Mouse (Mus musculus): ENCODE data around the gene Themis. TPM values are rescaled to one million over a fixed set of nuclear protein-coding genes. Genes with fewer than 3 reads are reported as not detected.

Gene Themis
- not detected in 2 replicates for polyA plus RNA-seq (2016; fragmentation: Nextera tagmentation; extraction: Ambion mirVana)

- H3K27me3 ChIP-seq (ENCODE audit: low read depth, poor library complexity, severe bottlenecking): no peaks in the 10 kb centered on the region
- no peak for DNase-seq (ENCODE audit: low spot score)
- no peaks in the 10 kb centered on the region for H3K36me3 ChIP-seq
- H3K4me3 ChIP-seq: no peak within 1 kb of the TSS
- H3K4me1 ChIP-seq: no peaks in the 10 kb centered on the region
- no peak within 1 kb of the TSS for H3K27ac ChIP-seq (replicated peaks)
- 69% methylated on average over 5 of the region's 5 CpGs for WGBS
- H3K9me3 ChIP-seq (replicated peaks): no peaks in the 10 kb centered on the region
Measured at GRCm38 (mm10) chr10:28668261-28668660, at the start of gene Themis. Gene Themis (plus strand): TSS chr10:28668360.

DNA sequence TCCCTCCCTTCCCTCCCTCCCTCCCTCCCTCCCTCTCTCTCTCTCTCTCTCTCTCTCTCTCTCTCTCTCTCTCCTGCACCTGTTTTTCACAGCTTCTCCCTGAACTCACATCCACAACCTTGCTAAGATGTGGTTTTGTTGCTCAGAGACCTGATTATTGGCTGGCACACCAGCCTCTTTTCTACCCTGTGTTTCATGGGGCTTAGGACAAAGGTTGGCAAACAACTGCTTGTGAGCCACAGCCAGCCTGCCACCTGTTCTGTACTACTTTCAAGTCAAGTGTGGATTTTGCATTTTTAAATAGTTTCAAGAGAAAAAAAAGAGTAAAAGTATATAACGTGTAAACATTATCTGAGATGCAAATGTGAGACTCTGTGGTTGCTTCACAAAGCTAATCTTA lies 48.7 kb upstream of the Themis start:
- 89% methylated on average over 1 of the region's 1 CpGs for WGBS
- H3K27me3 ChIP-seq (ENCODE audit: low read depth, poor library complexity, severe bottlenecking): no peaks in the 10 kb centered on the region
- H3K36me3 ChIP-seq: no peaks in the 10 kb centered on the region
- no peak overlapping the region for H3K4me3 ChIP-seq
- H3K27ac ChIP-seq (replicated peaks): no peak overlapping the region
- H3K4me1 ChIP-seq: no peaks in the 10 kb centered on the region
- no peak for DNase-seq (ENCODE audit: low spot score)
- H3K9me3 ChIP-seq (replicated peaks): no peaks in the 10 kb centered on the region

DNA sequence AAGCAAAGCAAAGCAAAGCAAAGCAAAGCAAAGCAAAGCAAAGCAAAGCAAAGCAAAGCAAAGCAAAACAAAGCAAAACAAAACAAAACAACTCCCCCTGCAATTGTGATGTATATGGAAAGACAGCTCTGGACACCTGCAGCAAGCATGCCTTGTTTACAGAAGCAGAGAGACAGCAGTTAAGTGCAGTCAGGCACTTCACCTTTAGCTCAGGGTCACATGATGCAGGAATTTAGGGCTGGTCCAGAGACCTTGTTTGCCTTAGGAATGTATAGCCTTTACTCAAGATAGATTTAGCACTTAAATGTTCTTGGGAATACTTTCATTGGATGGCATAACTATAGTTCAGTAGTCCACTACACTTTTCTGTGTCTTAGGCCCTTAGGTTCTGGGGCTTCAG lies 32.1 kb upstream of the Themis start:
- Histone ChIP-seq H3K4me3 (no peak overlapping the region), H3K36me3 (no peaks in the 10 kb centered on the region), H3K27ac (replicated peaks) (no peak overlapping the region), H3K27me3 (ENCODE audit: low read depth, poor library complexity, severe bottlenecking) (no peaks in the 10 kb centered on the region), H3K9me3 (replicated peaks) (no peaks in the 10 kb centered on the region), H3K4me1 (no peaks in the 10 kb centered on the region)
- no peak for DNase-seq (ENCODE audit: low spot score)

- Histone ChIP-seq H3K4me3 (no peak overlapping the region), H3K4me1 (no peaks in the 10 kb centered on the region), H3K27me3 (ENCODE audit: low read depth, poor library complexity, severe bottlenecking) (no peaks in the 10 kb centered on the region), H3K9me3 (replicated peaks) (no peaks in the 10 kb centered on the region), H3K36me3 (no peaks in the 10 kb centered on the region), H3K27ac (replicated peaks) (no peak overlapping the region)
- DNase-seq (ENCODE audit: low spot score): no peak
- WGBS: 95% methylated on average over 2 of the region's 2 CpGs
Measured at GRCm38 (mm10) chr10:28641887-28642286, 26.3 kb upstream of the Themis start.

- no peaks in the 10 kb centered on the region for H3K27me3 ChIP-seq (ENCODE audit: low read depth, poor library complexity, severe bottlenecking)
- no peak overlapping the region for H3K4me3 ChIP-seq
- no peak for DNase-seq (ENCODE audit: low spot score)
- 94% methylated on average over 2 of the region's 2 CpGs for WGBS
- no peak overlapping the region for H3K27ac ChIP-seq (replicated peaks)
- no peaks in the 10 kb centered on the region for H3K4me1 ChIP-seq
- H3K36me3 ChIP-seq: no peaks in the 10 kb centered on the region
- no peaks in the 10 kb centered on the region for H3K9me3 ChIP-seq (replicated peaks)
Measured at GRCm38 (mm10) chr10:28647855-28648254, 20.3 kb upstream of the Themis start.

DNA sequence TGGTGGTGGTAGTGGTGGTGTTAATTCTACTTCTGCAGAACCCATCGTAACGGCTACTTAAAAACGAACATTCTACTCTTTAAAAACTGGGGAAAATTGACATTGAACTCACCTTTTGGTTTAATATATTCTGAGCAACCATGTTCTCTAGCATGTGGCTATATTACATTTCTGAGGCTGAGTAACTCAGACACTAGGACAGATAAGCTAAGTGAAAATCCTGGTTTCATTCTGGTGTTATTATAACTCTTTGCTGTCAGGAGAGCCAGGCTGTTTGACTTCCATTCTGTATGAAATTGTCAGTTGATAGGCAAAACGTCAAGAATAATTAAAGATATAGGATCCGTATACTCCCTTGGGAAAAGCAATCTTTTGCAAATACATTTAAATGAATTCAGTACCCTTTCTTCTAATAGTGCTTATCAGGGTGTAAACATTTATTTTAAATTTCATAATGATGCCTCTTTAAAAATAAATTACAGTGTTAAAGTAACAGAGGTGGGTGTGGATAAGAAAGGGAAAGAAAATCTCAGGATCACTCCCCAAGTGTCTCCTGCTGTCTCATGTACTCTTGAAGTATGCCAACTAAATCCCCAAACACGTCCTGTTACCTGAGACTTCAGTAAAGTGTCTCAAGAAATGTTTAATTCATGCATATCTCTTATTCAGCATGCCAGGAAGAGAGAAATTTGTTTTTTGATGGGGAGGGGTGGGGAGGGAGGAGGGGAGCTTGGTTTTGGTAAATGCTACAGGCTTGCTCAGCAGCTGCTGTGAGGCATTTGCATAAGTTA lies 18.9 kb upstream of the Themis start:
- no peaks in the 10 kb centered on the region for H3K9me3 ChIP-seq (replicated peaks)
- H3K27me3 ChIP-seq (ENCODE audit: low read depth, poor library complexity, severe bottlenecking): no peaks in the 10 kb centered on the region
- no peaks in the 10 kb centered on the region for H3K4me1 ChIP-seq
- H3K4me3 ChIP-seq: no peak overlapping the region
- no peak for DNase-seq (ENCODE audit: low spot score)
- no peaks in the 10 kb centered on the region for H3K36me3 ChIP-seq
- 77% methylated on average over 6 of the region's 6 CpGs for WGBS
- H3K27ac ChIP-seq (replicated peaks): no peak overlapping the region

DNA sequence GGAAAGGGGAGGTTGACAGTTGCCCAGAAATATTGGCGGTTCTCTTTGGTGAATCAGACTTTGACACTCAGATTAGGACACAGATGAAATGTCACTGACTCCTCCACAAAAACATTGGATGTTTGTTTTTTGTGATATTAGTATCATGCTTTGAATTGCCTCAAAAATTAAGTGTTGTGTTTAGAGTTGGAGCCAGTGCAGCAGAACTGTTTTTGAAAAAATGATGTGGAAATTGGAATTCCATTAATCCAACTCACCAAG lies 18.3 kb upstream of the Themis start:
- no peak overlapping the region for H3K27ac ChIP-seq (replicated peaks)
- H3K36me3 ChIP-seq: no peaks in the 10 kb centered on the region
- WGBS: 33% methylated on average over 1 of the region's 1 CpGs
- H3K4me1 ChIP-seq: no peaks in the 10 kb centered on the region
- H3K27me3 ChIP-seq (ENCODE audit: low read depth, poor library complexity, severe bottlenecking): no peaks in the 10 kb centered on the region
- no peaks in the 10 kb centered on the region for H3K9me3 ChIP-seq (replicated peaks)
- DNase-seq (ENCODE audit: low spot score): no peak
- H3K4me3 ChIP-seq: no peak overlapping the region

- Histone ChIP-seq H3K4me1 (no peaks in the 10 kb centered on the region), H3K27me3 (ENCODE audit: low read depth, poor library complexity, severe bottlenecking) (no peaks in the 10 kb centered on the region), H3K36me3 (no peaks in the 10 kb centered on the region), H3K9me3 (replicated peaks) (no peaks in the 10 kb centered on the region), H3K27ac (replicated peaks) (no peak overlapping the region), H3K4me3 (no peak overlapping the region)
- 91% methylated on average over 2 of the region's 2 CpGs for WGBS
- no peak for DNase-seq (ENCODE audit: low spot score)
Measured at GRCm38 (mm10) chr10:28651910-28652309, 16.2 kb upstream of the Themis start.

GRCm38 (mm10) chr10:28654733-28655132 lies 13.4 kb upstream of the Themis start:
- Histone ChIP-seq H3K27me3 (ENCODE audit: low read depth, poor library complexity, severe bottlenecking) (no peaks in the 10 kb centered on the region), H3K9me3 (replicated peaks) (no peaks in the 10 kb centered on the region), H3K27ac (replicated peaks) (no peak overlapping the region), H3K4me3 (no peak overlapping the region), H3K36me3 (no peaks in the 10 kb centered on the region), H3K4me1 (no peaks in the 10 kb centered on the region)
- DNase-seq (ENCODE audit: low spot score): no peak

DNA sequence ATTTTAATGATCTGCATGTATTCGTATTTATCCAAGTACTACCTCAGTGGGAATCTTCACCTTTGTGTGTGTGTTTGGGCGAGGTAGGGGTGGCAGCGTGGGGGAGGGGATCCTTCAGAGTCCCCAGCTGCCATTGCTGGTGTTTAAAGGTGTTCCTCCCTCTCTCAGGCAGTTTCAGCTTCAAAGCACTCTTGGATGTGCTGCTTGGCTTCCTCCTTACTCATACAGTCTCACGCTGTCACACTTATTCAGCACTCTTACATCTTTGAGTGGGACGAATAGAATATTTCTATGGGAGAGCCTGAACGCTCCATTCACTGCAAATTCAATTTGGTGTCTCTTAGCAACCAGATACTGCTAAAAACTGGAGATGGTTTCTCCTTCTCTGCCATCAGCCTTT lies 3.0 kb upstream of the Themis start:
- Histone ChIP-seq H3K4me3 (no peak overlapping the region), H3K9me3 (replicated peaks) (no peaks in the 10 kb centered on the region), H3K27ac (replicated peaks) (no peak overlapping the region), H3K4me1 (no peaks in the 10 kb centered on the region), H3K36me3 (no peaks in the 10 kb centered on the region), H3K27me3 (ENCODE audit: low read depth, poor library complexity, severe bottlenecking) (no peaks in the 10 kb centered on the region)
- WGBS: 76% methylated on average over 6 of the region's 6 CpGs
- no peak for DNase-seq (ENCODE audit: low spot score)

- H3K4me3 ChIP-seq: no peak overlapping the region
- no peaks in the 10 kb centered on the region for H3K9me3 ChIP-seq (replicated peaks)
- no peak for DNase-seq (ENCODE audit: low spot score)
- H3K4me1 ChIP-seq: no peaks in the 10 kb centered on the region
- H3K36me3 ChIP-seq: no peaks in the 10 kb centered on the region
- 89% methylated on average over 3 of the region's 3 CpGs for WGBS
- no peaks in the 10 kb centered on the region for H3K27me3 ChIP-seq (ENCODE audit: low read depth, poor library complexity, severe bottlenecking)
- no peak overlapping the region for H3K27ac ChIP-seq (replicated peaks)
Measured at GRCm38 (mm10) chr10:28673931-28674330, 5.8 kb downstream of the Themis start.

- no peak for DNase-seq (ENCODE audit: low spot score)
- Histone ChIP-seq H3K4me3 (no peak overlapping the region), H3K27me3 (ENCODE audit: low read depth, poor library complexity, severe bottlenecking) (no peaks in the 10 kb centered on the region), H3K27ac (replicated peaks) (no peak overlapping the region), H3K9me3 (replicated peaks) (no peaks in the 10 kb centered on the region), H3K36me3 (no peaks in the 10 kb centered on the region), H3K4me1 (no peaks in the 10 kb centered on the region)
- WGBS: 90% methylated on average over 2 of the region's 2 CpGs
Measured at GRCm38 (mm10) chr10:28675337-28675736, 7.2 kb downstream of the Themis start.

DNA sequence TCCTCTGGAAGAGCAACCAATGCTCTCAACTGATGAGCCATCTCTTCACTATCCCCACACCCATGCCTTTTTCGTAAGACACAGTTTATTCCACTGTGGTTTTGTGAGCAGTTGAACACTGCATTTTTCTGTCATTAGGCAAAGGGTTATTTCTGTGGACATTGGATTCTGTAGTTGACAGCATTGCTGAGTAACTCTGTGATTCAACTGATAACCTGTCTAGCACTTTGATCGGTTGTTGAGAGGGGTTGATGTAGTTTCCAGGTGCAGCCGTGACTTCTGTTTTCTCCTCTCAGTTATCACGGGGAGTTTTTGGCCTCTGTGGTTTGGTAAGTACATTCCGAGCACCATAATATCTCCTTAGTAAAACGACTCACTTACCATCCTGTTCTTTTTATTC lies 26.8 kb downstream of the Themis start:
- H3K27ac ChIP-seq (replicated peaks): no peak overlapping the region
- no peaks in the 10 kb centered on the region for H3K4me1 ChIP-seq
- no peak for DNase-seq (ENCODE audit: low spot score)
- 87% methylated on average over 6 of the region's 6 CpGs for whole genome bisulfite sequencing
- H3K9me3 ChIP-seq (replicated peaks): no peaks in the 10 kb centered on the region
- H3K36me3 ChIP-seq: no peaks in the 10 kb centered on the region
- no peaks in the 10 kb centered on the region for H3K27me3 ChIP-seq (ENCODE audit: low read depth, poor library complexity, severe bottlenecking)
- H3K4me3 ChIP-seq: no peak overlapping the region

DNA sequence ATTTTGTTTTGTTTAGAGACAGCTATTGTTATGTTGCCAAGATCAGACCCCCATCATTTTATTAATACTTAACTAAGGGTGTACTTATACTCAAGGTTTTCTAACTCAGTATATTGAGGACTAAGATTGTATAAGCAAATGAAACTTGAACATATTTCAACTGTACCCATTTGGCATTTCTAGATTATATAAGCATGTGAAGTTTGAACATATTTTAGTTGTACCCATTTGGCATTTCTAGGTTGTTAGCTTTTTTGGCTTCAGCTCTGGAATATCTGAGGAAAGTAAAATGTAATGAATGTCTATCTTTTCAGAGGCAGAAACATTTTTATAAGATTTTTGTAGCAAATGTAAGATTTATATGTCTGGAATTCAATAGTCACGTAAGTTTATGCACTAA lies 27.9 kb downstream of the Themis start:
- 90% methylated on average over 1 of the region's 1 CpGs for WGBS
- Histone ChIP-seq H3K4me1 (no peaks in the 10 kb centered on the region), H3K36me3 (no peaks in the 10 kb centered on the region), H3K9me3 (replicated peaks) (no peaks in the 10 kb centered on the region), H3K27me3 (ENCODE audit: low read depth, poor library complexity, severe bottlenecking) (no peaks in the 10 kb centered on the region), H3K4me3 (no peak overlapping the region), H3K27ac (replicated peaks) (no peak overlapping the region)
- DNase-seq (ENCODE audit: low spot score): no peak
